8 mouse cellular contexts compared by ENCODE assay signal in genomic region chr13:61804168-61804874, GRCm38 (mm10).
DNase-seq lines count a peak whose midpoint lies in the region; ATAC-seq lines count a peak whose summit lies in the region.
"Not testable (repeated sequence)": the region's sequence is repeated elsewhere in the genome, so short reads cannot be mapped to it uniquely, and the experiment has no call there.

No protein-coding gene starts in this region.

- H3K9me3 ChIP-seq in forebrain, embryonic 13.5 days (replicated peaks); liver, embryonic 15.5 days (replicated peaks): not testable (repeated sequence)

- not testable (repeated sequence) for H3K27ac ChIP-seq in forebrain, embryonic 13.5 days
- H3K27ac ChIP-seq in liver, embryonic 15.5 days (replicated peaks): peak overlapping the region; percentile 65; the same call in 1 of the 2 replicates

- H3K4me1 ChIP-seq in forebrain, embryonic 13.5 days; liver, embryonic 15.5 days (replicated peaks): not testable (repeated sequence)

- 3% methylated on average over 19 of the region's 19 CpGs for WGBS in forebrain, embryonic 13.5 days
- under 1% methylated on average over 19 of the region's 19 CpGs for WGBS in liver, embryonic 15.5 days (ENCODE audit: insufficient replicate concordance)

- peak overlapping the region; percentile 53 for H3K4me3 ChIP-seq in forebrain, embryonic 13.5 days
- H3K4me3 ChIP-seq in liver, embryonic 15.5 days (replicated peaks): peak overlapping the region; percentile 71

- peak overlapping the region; percentile 72 for H3K9ac ChIP-seq in forebrain, embryonic 13.5 days
- peak overlapping the region; percentile 60 for H3K9ac ChIP-seq in liver, embryonic 15.5 days

- peak; percentile 74 for DNase-seq in CD4-positive helper T cell, adult 2 months (ENCODE audit: low read depth, low spot score)
- DNase-seq in cerebellum, adult 11-12 months: peak; percentile 2
- DNase-seq in heart, postnatal 10 days: peak; percentile 47 to 60
- peak; percentile 51 for DNase-seq in kidney, postnatal 14 days
- peak; percentile 65 for DNase-seq in naive thymus-derived CD4-positive, alpha-beta T cell, adult 2 months (ENCODE audit: low read depth)
- peak; percentile 48 to 63 for DNase-seq in spleen, postnatal 36 days (ENCODE audit: low spot score in 2 of 2)

- H3K4me2 ChIP-seq in forebrain, embryonic 13.5 days: peak overlapping the region; percentile 59
- H3K4me2 ChIP-seq in liver, embryonic 15.5 days: peak overlapping the region; percentile 66

- not testable (repeated sequence) for H3K36me3 ChIP-seq in forebrain, embryonic 13.5 days (ENCODE audit: poor library complexity, severe bottlenecking); liver, embryonic 15.5 days (replicated peaks)

- ATAC-seq in forebrain, embryonic 13.5 days: peak; percentile 55; the same call in 1 of the 2 replicates
- peak; percentile 76 for ATAC-seq in liver, embryonic 15.5 days (ENCODE audit: insufficient read depth)

- not testable (repeated sequence) for H3K27me3 ChIP-seq in forebrain, embryonic 13.5 days; liver, embryonic 15.5 days

- intact Hi-C loops in heart, postnatal 10 days (cut with DNase I): not testable (repeated sequence)

Comparison
In these comparisons a context has a peak if more than half of its experiments do, and no peak if none do; other contexts are left out.
1. DNase-seq: peak in every context shown above with its lines; median percentile 74 in CD4-positive helper T cell, adult 2 months; 65 in naive thymus-derived CD4-positive, alpha-beta T cell, adult 2 months; 56 in spleen, postnatal 36 days; 54 in heart, postnatal 10 days; 51 in kidney, postnatal 14 days; 2 in cerebellum, adult 11-12 months.